Mouse (Mus musculus): ENCODE measurements around the gene Nom1. TPM values are rescaled to one million over a fixed set of nuclear protein-coding genes. Genes with fewer than 3 reads are reported as not detected.

Nom1 gene
- total RNA-seq (2023): 10 to 100 TPM in 1 of 2 experiments, 1 to 10 TPM in 1; 8.5 to 12.3 TPM

GRCm38 (mm10) chr5:29434228-29434871 lies at the start of gene Nom1:
Nom1 (plus strand) TSS chr5:29434664.

GRCm38 (mm10) chr5:29478208-29479197 lies 44.0 kb downstream of the Nom1 start, which contains the start of gene Mnx1:
Mnx1 (minus strand) TSS chr5:29478470.

Other genes with a start within 250 kb of the Nom1 start
- not detected for gene Rnf32, start 238.7 kb upstream of the Nom1 start, total RNA-seq (2023)
- 1 to 10 TPM in 1 of 2 experiments, under 1 TPM in 1; 0.73 to 1.3 TPM for gene Lmbr1, start 56.3 kb upstream of the Nom1 start, total RNA-seq (2023)
- not detected for gene Mnx1, start 43.8 kb downstream of the Nom1 start, total RNA-seq (2023)
- gene Ube3c, start 134.6 kb downstream of the Nom1 start, total RNA-seq (2023): 10 to 100 TPM; 17.9 to 18.1 TPM